Mouse (Mus musculus): ENCODE results near the gene Ghitm. TPM values are rescaled to one million over a fixed set of nuclear protein-coding genes. Genes with fewer than 3 reads are reported as not detected.

The Ghitm gene
- polyA plus RNA-seq, 1 experiment, result 198 TPM

- DNase-seq (ENCODE audit: low read depth), result no peak
Observed at GRCm38 (mm10) chr14:37102484-37102883, 32.6 kb downstream of the Ghitm start.

- no peak for DNase-seq (ENCODE audit: low read depth)
Observed at GRCm38 (mm10) chr14:37101531-37101930, 33.5 kb downstream of the Ghitm start.

GRCm38 (mm10) chr14:37097956-37098530 lies 37.0 kb downstream of the Ghitm start, which contains the start of gene Cdhr1:
Gene Cdhr1 (minus strand): TSS chr14:37098347.
- DNase-seq (ENCODE audit: low read depth), result no peak

GRCm38 (mm10) chr14:37095556-37095955 lies 39.5 kb downstream of the Ghitm start:
- DNase-seq (ENCODE audit: low read depth), result no peak

GRCm38 (mm10) chr14:37094436-37094835 lies 40.6 kb downstream of the Ghitm start:
- no peak for DNase-seq (ENCODE audit: low read depth)

GRCm38 (mm10) chr14:37083755-37084154 lies 51.3 kb downstream of the Ghitm start:
- no peak for DNase-seq (ENCODE audit: low read depth)

GRCm38 (mm10) chr14:37080724-37081123 lies 54.3 kb downstream of the Ghitm start:
- no peak for DNase-seq (ENCODE audit: low read depth)

Other genes with a start within 250 kb of the Ghitm start
- 27.2 and 45.1 TPM in 2 replicates for gene Ccser2, start 166.5 kb downstream of the Ghitm start, polyA plus RNA-seq (2012; rRNA removed)
- gene Rgr, start 86.3 kb downstream of the Ghitm start, polyA plus RNA-seq (2012; rRNA removed), result 0.08 and 0.18 TPM in 2 replicates
- gene Lrit1, start 80.4 kb downstream of the Ghitm start, polyA plus RNA-seq (2012; rRNA removed), result 0.03 TPM in 1 of 2 replicates, not detected in the other
- not detected in 2 replicates for gene Lrit2, start 67.3 kb downstream of the Ghitm start, polyA plus RNA-seq (2012; rRNA removed)
- gene Cdhr1, start 36.9 kb downstream of the Ghitm start, polyA plus RNA-seq (2012; rRNA removed), result 0.05 and 0.09 TPM in 2 replicates
- gene 2610528A11Rik, start 21.2 kb downstream of the Ghitm start, polyA plus RNA-seq (2012; rRNA removed), result 0.85 TPM in 1 of 2 replicates, not detected in the other